Mouse (Mus musculus) MEL (cell line): ENCODE data around the gene Ccl4. TPM values are rescaled to one million over a fixed set of nuclear protein-coding genes. Genes with fewer than 3 reads are reported as not detected.

Source experiments
- DNase-seq: peaks from one replicate; pipeline ENCODE4 v3.0.0; 2011; ENCODE audit warnings: low read depth, low spot score
- H3K27ac ChIP-seq: 2 replicates; pipeline ENCODE4 v1.5.1; 2012; ENCODE audit warnings: low read depth, mild to moderate bottlenecking, control low read depth, low read length, moderate library complexity; ENCODE audit not compliant: control insufficient read depth
- H3K27me3 ChIP-seq, 2 experiments: fragments of 150-350 bp in 1 of 2; sonication (generic) in 1 of 2; 2 replicates each; pipeline ENCODE4 v1.6.1; 2012; ENCODE audit warnings: low read length in 2 of 2, mild to moderate bottlenecking in 2 of 2, improper control_type of control experiment in 1 of 2, moderate library complexity in 1 of 2; ENCODE audit not compliant: insufficient read depth in 2 of 2, control insufficient read depth in 1 of 2
- H3K36me3 ChIP-seq, 2 experiments: 2 replicates each; pipeline ENCODE4 v1.6.1; 2012 to 2014; ENCODE audit warnings: low read length in 2 of 2, improper control_type of control experiment in 1 of 2, inconsistent platforms in 1 of 2, mild to moderate bottlenecking in 1 of 2; ENCODE audit not compliant: insufficient read depth in 2 of 2, control insufficient read depth in 1 of 2
- H3K4me1 ChIP-seq, 2 experiments: fragments of 150-350 bp in 1 of 2; sonication (generic) in 1 of 2; 2 replicates each; pipeline ENCODE4 v1.6.1; 2012; ENCODE audit warnings: low read length in 2 of 2, improper control_type of control experiment in 1 of 2, mild to moderate bottlenecking in 1 of 2; ENCODE audit not compliant: insufficient read depth in 2 of 2, control insufficient read depth in 1 of 2
- H3K4me3 ChIP-seq, 2 experiments: fragments of 150-350 bp in 1 of 2; sonication (generic) in 1 of 2; 2 replicates each; pipeline ENCODE4 v1.5.1; 2012; ENCODE audit warnings: low read depth in 2 of 2, low read length in 2 of 2, mild to moderate bottlenecking in 2 of 2, moderate library complexity in 2 of 2, control low read depth in 1 of 2, improper control_type of control experiment in 1 of 2; ENCODE audit not compliant: control insufficient read depth in 1 of 2, insufficient read depth in 1 of 2
- H3K79me2 ChIP-seq: 2 replicates; pipeline ENCODE4 v1.6.1; 2012; ENCODE audit warnings: mild to moderate bottlenecking, low read length, moderate library complexity; ENCODE audit not compliant: control insufficient read depth, poor library complexity, insufficient read depth
- H3K9ac ChIP-seq: 2 replicates; pipeline ENCODE4 v1.6.1; 2012; ENCODE audit warnings: low read depth, mild to moderate bottlenecking, control low read depth, low read length, moderate library complexity; ENCODE audit not compliant: control insufficient read depth, poor library complexity, severe bottlenecking
- H3K9me3 ChIP-seq: fragments of 150-350 bp; sonication (generic); replicated peaks from 2 replicates; pipeline ENCODE4 v1.6.1; 2012; ENCODE audit warnings: mild to moderate bottlenecking, low read length, improper control_type of control experiment, moderate library complexity; ENCODE audit not compliant: insufficient read depth
- BHLHE40 ChIP-seq: IDR thresholded peaks from 2 replicates; pipeline ENCODE4 v1.6.1; 2012; ENCODE audit warnings: low read depth, mild to moderate bottlenecking, inconsistent platforms, low read length, improper control_type of control experiment, borderline replicate concordance
- CHD1 ChIP-seq: IDR thresholded peaks from 2 replicates; pipeline ENCODE4 v1.6.1; 2012; ENCODE audit warnings: low read depth, mild to moderate bottlenecking, inconsistent platforms, low read length, improper control_type of control experiment
- CTCF ChIP-seq, 3 experiments: IDR thresholded peaks in 2 of 3; conservative IDR thresholded peaks in 1 of 3; 2 replicates each; pipeline ENCODE4 v1.5.1; 2011 to 2012; ENCODE audit warnings: low read length in 3 of 3, low read depth in 2 of 3, mild to moderate bottlenecking in 2 of 3, improper control_type of control experiment in 1 of 3, inconsistent platforms in 1 of 3, mixed read lengths in 1 of 3, moderate library complexity in 1 of 3; ENCODE audit not compliant: control insufficient read depth in 1 of 3, insufficient read depth in 1 of 3, poor library complexity in 1 of 3, severe bottlenecking in 1 of 3
- E2F4 ChIP-seq: IDR thresholded peaks from 2 replicates; pipeline ENCODE4 v1.6.1; 2011; ENCODE audit warnings: low read depth, low read length, improper control_type of control experiment, borderline replicate concordance
- ELF1 ChIP-seq: IDR thresholded peaks from 2 replicates; pipeline ENCODE4 v1.6.1; 2014; ENCODE audit warnings: low read depth, mild to moderate bottlenecking, inconsistent platforms, low read length, improper control_type of control experiment, moderate library complexity
- GABPA ChIP-seq: IDR thresholded peaks from 2 replicates; pipeline ENCODE4 v1.6.1; 2012; ENCODE audit warnings: low read depth, mild to moderate bottlenecking, inconsistent platforms, low read length, improper control_type of control experiment, moderate library complexity
- HCFC1 ChIP-seq: IDR thresholded peaks from 2 replicates; pipeline ENCODE4 v1.6.1; 2012; ENCODE audit warnings: low read depth, mild to moderate bottlenecking, inconsistent platforms, low read length, improper control_type of control experiment, moderate library complexity
- JUND ChIP-seq: IDR thresholded peaks from 2 replicates; pipeline ENCODE4 v1.6.1; 2011; ENCODE audit warnings: low read depth, mild to moderate bottlenecking, improper control_type of control experiment, low read length
- MAX ChIP-seq: IDR thresholded peaks from 2 replicates; pipeline ENCODE4 v1.6.1; 2011; ENCODE audit warnings: low read length, improper control_type of control experiment
- POLR2A ChIP-seq, 2 experiments: IDR thresholded peaks; 2 replicates each; pipeline ENCODE4 v1.6.1; 2011 to 2012; ENCODE audit warnings: low read length in 2 of 2, mild to moderate bottlenecking in 2 of 2, control low read depth in 1 of 2, improper control_type of control experiment in 1 of 2, low read depth in 1 of 2, moderate library complexity in 1 of 2; ENCODE audit not compliant: control insufficient read depth in 1 of 2, insufficient read depth in 1 of 2, poor library complexity in 1 of 2
- POLR2AphosphoS2 ChIP-seq: IDR thresholded peaks from 2 replicates; pipeline ENCODE4 v1.6.1; 2011; ENCODE audit warnings: low read length, improper control_type of control experiment
- POLR2AphosphoS5 ChIP-seq: IDR thresholded peaks from 2 replicates; pipeline ENCODE4 v1.6.1; 2012; ENCODE audit warnings: low read depth, borderline replicate concordance, mild to moderate bottlenecking, inconsistent platforms, low read length, moderate library complexity, mixed read lengths
- SMC3 ChIP-seq: IDR thresholded peaks from 2 replicates; pipeline ENCODE4 v1.6.1; 2011; ENCODE audit warnings: low read depth, low read length, improper control_type of control experiment
- TCF12 ChIP-seq: IDR thresholded peaks from 2 replicates; pipeline ENCODE4 v1.6.1; 2014; ENCODE audit warnings: low read depth, mild to moderate bottlenecking, inconsistent platforms, low read length, improper control_type of control experiment, moderate library complexity
- UBTF ChIP-seq: IDR thresholded peaks from 2 replicates; pipeline ENCODE4 v1.6.1; 2012; ENCODE audit warnings: low read depth, mild to moderate bottlenecking, inconsistent platforms, low read length, improper control_type of control experiment, moderate library complexity, borderline replicate concordance; ENCODE audit not compliant: insufficient read depth
- USF2 ChIP-seq, 2 experiments: IDR thresholded peaks; 2 replicates each; pipeline ENCODE4 v1.6.1; 2011 to 2012; ENCODE audit warnings: improper control_type of control experiment in 2 of 2, low read length in 2 of 2, borderline replicate concordance in 1 of 2, inconsistent platforms in 1 of 2, low read depth in 1 of 2, mild to moderate bottlenecking in 1 of 2; ENCODE audit not compliant: insufficient read depth in 1 of 2
- ZMIZ1 ChIP-seq: IDR thresholded peaks from 2 replicates; pipeline ENCODE4 v1.6.1; 2012; ENCODE audit warnings: low read depth, mild to moderate bottlenecking, inconsistent platforms, low read length, improper control_type of control experiment, moderate library complexity
- polyA plus RNA-seq, 2 experiments: library from polyadenylated mRNA; stranded (reverse) in 1 of 2; unstranded in 1 of 2; fragments of >175 nt in 1 of 2; fragments of >200 nt in 1 of 2; gene quantifications; 2 replicates each; pipeline versions ENCODE4 v1.2.1 to v1.2.4; 2012; ENCODE audit warnings: low replicate concordance in 2 of 2, low read depth in 1 of 2; ENCODE audit not compliant: insufficient read length in 2 of 2, insufficient read depth in 1 of 2, missing spikeins in 1 of 2
- total RNA-seq: library from RNA; depleted of rRNA; stranded (reverse); fragments of 300-350 nt; gene quantifications from 2 replicates; pipeline ENCODE4 v1.2.3, GENCODE M21; 2012

Ccl4 gene
- total and polyA plus RNA-seq, 3 experiments: not detected

GRCm38 (mm10) chr11:83628808-83629207 is 33.6 kb upstream of the Ccl4 start:
- Histone ChIP-seq H3K4me3 (no peak overlapping the region), H3K36me3 (no peaks in the 10 kb centered on the region), H3K4me1 (no peaks in the 10 kb centered on the region), H3K9me3 (no peaks in the 10 kb centered on the region), H3K79me2 (no peaks in the 10 kb centered on the region), H3K27me3 (peaks cover 19 to 22% of the 10 kb centered on the region in 2 experiments), H3K27ac (no peak overlapping the region), H3K9ac (no peak overlapping the region)
- no peak for DNase-seq
- no peak for TF ChIP-seq CTCF (IDR thresholded peaks at IDR 0.05 in 2 of 3, conservative IDR thresholded peaks at IDR 0.05 in 1 of 3; ENCODE audit: control insufficient read depth in 1 of 3, insufficient read depth in 1 of 3, low read depth in 2 of 3, low read length in 3 of 3, poor library complexity in 1 of 3, severe bottlenecking in 1 of 3)
- TF ChIP-seq ZMIZ1: no peak
- TF ChIP-seq SMC3: no peak
- TF ChIP-seq POLR2AphosphoS2: no peak
- TF ChIP-seq MAX: no peak
- no peak for TF ChIP-seq GABPA
- TF ChIP-seq E2F4: no peak
- no peak for TF ChIP-seq POLR2A (IDR thresholded peaks at IDR 0.05; ENCODE audit: control insufficient read depth in 1 of 2, insufficient read depth in 1 of 2, low read depth in 1 of 2, low read length in 2 of 2, poor library complexity in 1 of 2)
- no peak for TF ChIP-seq HCFC1
- TF ChIP-seq TCF12: no peak
- no peak for TF ChIP-seq BHLHE40

GRCm38 (mm10) chr11:83630630-83631029 is 31.8 kb upstream of the Ccl4 start:
- Histone ChIP-seq H3K4me1 (no peaks in the 10 kb centered on the region), H3K9ac (no peak overlapping the region), H3K27ac (no peak overlapping the region), H3K9me3 (no peaks in the 10 kb centered on the region), H3K79me2 (no peaks in the 10 kb centered on the region), H3K27me3 (peaks cover 25 to 27% of the 10 kb centered on the region in 2 experiments), H3K4me3 (no peak overlapping the region), H3K36me3 (no peaks in the 10 kb centered on the region)
- TF ChIP-seq ELF1: no peak
- TF ChIP-seq POLR2AphosphoS5: no peak
- no peak for TF ChIP-seq USF2 (IDR thresholded peaks at IDR 0.05; ENCODE audit: borderline replicate concordance in 1 of 2, insufficient read depth in 1 of 2, low read depth in 1 of 2, low read length in 2 of 2)
- no peak for TF ChIP-seq CHD1
- TF ChIP-seq JUND: no peak
- TF ChIP-seq UBTF: no peak
- DNase-seq: no peak
